25 mouse cellular contexts compared by ENCODE assay signal in the genomic region with DNA sequence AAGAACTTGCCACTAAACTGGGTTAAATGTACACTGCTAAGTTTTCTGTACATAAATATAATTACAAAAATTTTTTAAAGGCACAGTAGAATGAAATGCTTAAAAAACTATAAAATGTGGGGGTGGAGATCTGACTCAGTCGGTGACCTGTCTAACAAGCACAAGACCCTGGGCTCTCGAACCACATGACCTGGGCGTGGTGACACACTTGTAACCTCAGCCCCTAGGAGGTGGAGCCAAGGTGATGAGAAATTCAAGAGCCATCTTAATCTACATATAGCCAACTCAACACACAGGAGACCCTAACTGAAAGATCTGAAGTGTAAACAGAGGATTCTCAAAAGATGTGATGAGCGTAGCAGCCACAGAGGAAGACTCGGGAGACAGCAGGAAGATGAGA. TPM values are rescaled to one million over a fixed set of nuclear protein-coding genes. Genes with fewer than 3 reads are reported as not detected.
DNase-seq lines count a peak whose midpoint lies in the region; ATAC-seq and TF ChIP-seq lines count a peak whose summit lies in the region.
"Had no signal": no experiment of that assay in that cellular context is flagged by ENCODE, and none has a peak within 500 bp of the region (broad histone marks: within the 10 kb centered on the region; RNA-seq: fewer than 3 reads in every experiment).

No protein-coding gene starts in this region.

- peaks cover 63% of the 10 kb centered on the region for H3K4me1 ChIP-seq in liver, embryonic 12.5 days
- H3K4me1 ChIP-seq in liver, embryonic 11.5 days (replicated peaks; ENCODE audit: control insufficient read depth, insufficient read depth, low read length) = peaks cover 34% of the 10 kb centered on the region
- H3K4me1 ChIP-seq: forebrain, embryonic 10.5 days; forebrain, embryonic 13.5 days had no signal

- no peaks in the 10 kb centered on the region for H3K36me3 ChIP-seq in liver, embryonic 12.5 days
- no peaks in the 10 kb centered on the region for H3K36me3 ChIP-seq in liver, embryonic 11.5 days (ENCODE audit: control insufficient read depth, insufficient read depth, low read length)
- H3K36me3 ChIP-seq in myocyte (ENCODE audit: control insufficient read depth, insufficient read depth) = no peaks in the 10 kb centered on the region
- H3K36me3 ChIP-seq: forebrain, embryonic 10.5 days; heart, embryonic 13.5 days; hindbrain, embryonic 12.5 days; hindbrain, embryonic 15.5 days had no signal

- no peak overlapping the region for H3K4me2 ChIP-seq in liver, embryonic 12.5 days
- H3K4me2 ChIP-seq in liver, embryonic 11.5 days = no peak overlapping the region
- H3K4me2 ChIP-seq in myocyte (ENCODE audit: low read depth) = peak overlapping the region; percentile 93
- H3K4me2 ChIP-seq: forebrain, embryonic 13.5 days; heart, embryonic 13.5 days; hindbrain, embryonic 12.5 days; hindbrain, embryonic 15.5 days had no signal

- no peak overlapping the region for H3K4me3 ChIP-seq in liver, embryonic 12.5 days
- no peak overlapping the region for H3K4me3 ChIP-seq in liver, embryonic 11.5 days (ENCODE audit: low read depth, low read length)
- no peak overlapping the region for H3K4me3 ChIP-seq in myocyte
- H3K4me3 ChIP-seq: forebrain, embryonic 10.5 days; forebrain, embryonic 13.5 days; heart, embryonic 13.5 days; hindbrain, embryonic 12.5 days; hindbrain, embryonic 15.5 days had no signal

- no peak overlapping the region for H3ac ChIP-seq in myocyte (ENCODE audit: control insufficient read depth, insufficient read length)

- intact Hi-C loops in heart, postnatal 25 days (cut with DNase I) = no loop called here

- no peaks in the 10 kb centered on the region for H3K9me3 ChIP-seq in liver, embryonic 12.5 days (replicated peaks)
- H3K9me3 ChIP-seq in liver, embryonic 11.5 days (ENCODE audit: control insufficient read depth, low read length) = no peaks in the 10 kb centered on the region
- H3K9me3 ChIP-seq: forebrain, embryonic 10.5 days; forebrain, embryonic 13.5 days; heart, embryonic 13.5 days; hindbrain, embryonic 12.5 days; hindbrain, embryonic 15.5 days had no signal

- H3K27me3 ChIP-seq in liver, embryonic 12.5 days (replicated peaks) = 0 out of 2 replicates have a peak, but pooled peaks cover 5% of the 10 kb centered on the region
- no peaks in the 10 kb centered on the region for H3K27me3 ChIP-seq in liver, embryonic 11.5 days (replicated peaks; ENCODE audit: control insufficient read depth, insufficient read depth, low read length)
- H3K27me3 ChIP-seq in myocyte (ENCODE audit: control insufficient read depth, insufficient read depth, insufficient read length) = no peaks in the 10 kb centered on the region
- H3K27me3 ChIP-seq: forebrain, embryonic 13.5 days; heart, embryonic 13.5 days; hindbrain, embryonic 15.5 days had no signal

- DNase-seq in heart, adult 11 months = peak; percentile 48
- no peak for DNase-seq in heart, postnatal 25 days (ENCODE audit: low spot score)
- no peak for DNase-seq in liver, embryonic 11.5 days (ENCODE audit: low spot score)
- DNase-seq in Muller cell, postnatal 12 days (ENCODE audit: inconsistent ontology term) = no peak
- no peak for DNase-seq in ovary, postnatal 14 days (ENCODE audit: low spot score)
- DNase-seq: adrenal gland, adult 8-10 months; adrenal gland, postnatal 25 days; B cell, adult 2 months; cerebellum, adult 11-12 months; cerebellum, adult 8-10 months; cerebellum, postnatal 14 days; gastrocnemius, postnatal 10 days; gastrocnemius, postnatal 36 days; heart, postnatal 14 days had no signal

- ATAC-seq in liver, embryonic 12.5 days = no peak
- ATAC-seq in liver, embryonic 11.5 days (replicated peaks; ENCODE audit: low FRiP score) = no peak
- ATAC-seq: activated CD4-positive, CD25-positive, alpha-beta regulatory T cell, adult 4 months; CD4-positive, CD25-positive, alpha-beta regulatory T cell, adult 4 months; forebrain, embryonic 13.5 days had no signal

- H3K9ac ChIP-seq in liver, embryonic 12.5 days = no peak overlapping the region
- no peak overlapping the region for H3K9ac ChIP-seq in liver, embryonic 11.5 days (ENCODE audit: low read depth, low read length)
- H3K9ac ChIP-seq: forebrain, embryonic 13.5 days; heart, embryonic 13.5 days; hindbrain, embryonic 12.5 days; hindbrain, embryonic 15.5 days had no signal

- WGBS in liver, embryonic 12.5 days (ENCODE audit: insufficient replicate concordance) = 67% methylated on average over 5 of the region's 5 CpGs
- 78% methylated on average over 5 of the region's 5 CpGs for WGBS in liver, embryonic 11.5 days

- peak overlapping the region; percentile 83; the same call in 1 of the 2 replicates for H3K27ac ChIP-seq in liver, embryonic 12.5 days
- H3K27ac ChIP-seq in liver, embryonic 11.5 days (ENCODE audit: low read depth, low read length) = no peak overlapping the region
- H3K27ac ChIP-seq: forebrain, embryonic 10.5 days; forebrain, embryonic 13.5 days; heart, embryonic 13.5 days; hindbrain, embryonic 12.5 days; hindbrain, embryonic 15.5 days had no signal

- no peak for TF ChIP-seq POLR2A in myocyte (IDR thresholded peaks at IDR 0.05; ENCODE audit: insufficient read length, low read depth)

- no peaks in the 10 kb centered on the region for H3K79me2 ChIP-seq in myocyte (ENCODE audit: control insufficient read depth, insufficient read depth)

TF ChIP-seq in myocyte, 11 proteins besides CTCF, POLR2A, EP300 and RAD21:
- TF ChIP-seq USF1 (IDR thresholded peaks at IDR 0.05; ENCODE audit: low read depth) (peak; percentile 31), CEBPB (IDR thresholded peaks at IDR 0.05; ENCODE audit: insufficient read depth, poor library complexity, severe bottlenecking) (no peak)

RNA-seq across cellular contexts. Expression of gene Gipc2, which starts 11.9 kb away (rescaled TPM):
- total RNA-seq in heart, postnatal 25 days (2021) = 1 to 10 TPM; 3.6 to 4.0 TPM
- 11.3 and 12.3 TPM in 2 replicates for polyA plus RNA-seq in liver, embryonic 12.5 days (2016; fragmentation: Nextera tagmentation; extraction: Ambion mirVana)
- 12.1 and 15.4 TPM in 2 replicates for polyA plus RNA-seq in liver, embryonic 11.5 days (2014; fragmentation: Nextera tagmentation; extraction: Ambion mirVana)
- 0.16 TPM for polyA plus RNA-seq in myocyte (2012; fragmentation: generic; extraction: Trizol)
- total RNA-seq: granulocyte monocyte progenitor cell, adult 5-6 weeks; hematopoietic stem cell, adult 5-6 weeks had no signal
- polyA plus RNA-seq: activated CD4-positive, CD25-positive, alpha-beta regulatory T cell, adult 4 months; CD4-positive, CD25-positive, alpha-beta regulatory T cell, adult 4 months had no signal

RNA-seq across cellular contexts. Expression of gene Dnajb4, which starts 56.0 kb away (rescaled TPM):
- total RNA-seq in heart, postnatal 25 days (2021) = 100 to 1,000 TPM in 1 of 2 experiments, 10 to 100 TPM in 1; 87.8 to 113 TPM
- polyA plus RNA-seq in liver, embryonic 12.5 days (2016; fragmentation: Nextera tagmentation; extraction: Ambion mirVana) = 35.7 and 36.3 TPM in 2 replicates
- 29.7 and 33.1 TPM in 2 replicates for polyA plus RNA-seq in liver, embryonic 11.5 days (2014; fragmentation: Nextera tagmentation; extraction: Ambion mirVana)
- 8.1 TPM for polyA plus RNA-seq in myocyte (2012; fragmentation: generic; extraction: Trizol)

RNA-seq across cellular contexts. Expression of gene Fubp1, which starts 56.1 kb away (rescaled TPM):
- total RNA-seq in heart, postnatal 25 days (2021) = 10 to 100 TPM; 54.6 to 58.4 TPM
- polyA plus RNA-seq in liver, embryonic 12.5 days (2016; fragmentation: Nextera tagmentation; extraction: Ambion mirVana) = 143 and 144 TPM in 2 replicates
- polyA plus RNA-seq in liver, embryonic 11.5 days (2014; fragmentation: Nextera tagmentation; extraction: Ambion mirVana) = 234 and 253 TPM in 2 replicates
- polyA plus RNA-seq in myocyte (2012; fragmentation: generic; extraction: Trizol) = 27.9 TPM

Comparison
In these comparisons a context has a peak if more than half of its experiments do, and no peak if none do; other contexts are left out.
1. RNA of gene Gipc2, which starts 11.9 kb away (polyA plus RNA-seq): 11.3 to 12.3 TPM in liver, embryonic 12.5 days and 12.1 to 15.4 TPM in liver, embryonic 11.5 days; 0.16 TPM in myocyte (single experiment); every median in the first group is over 10 times any median in the second.